Mouse (Mus musculus) heart, adult 11 months (tissue): ENCODE results near the gene Gm10251.
"Not testable (repeated sequence)": the region's sequence is repeated elsewhere in the genome, so short reads cannot be mapped to it uniquely, and the experiment has no call there.

Experiments used
- DNase-seq: peaks from one replicate; pipeline ENCODE4 v3.0.0; 2022

Gene Gm10251

DNA sequence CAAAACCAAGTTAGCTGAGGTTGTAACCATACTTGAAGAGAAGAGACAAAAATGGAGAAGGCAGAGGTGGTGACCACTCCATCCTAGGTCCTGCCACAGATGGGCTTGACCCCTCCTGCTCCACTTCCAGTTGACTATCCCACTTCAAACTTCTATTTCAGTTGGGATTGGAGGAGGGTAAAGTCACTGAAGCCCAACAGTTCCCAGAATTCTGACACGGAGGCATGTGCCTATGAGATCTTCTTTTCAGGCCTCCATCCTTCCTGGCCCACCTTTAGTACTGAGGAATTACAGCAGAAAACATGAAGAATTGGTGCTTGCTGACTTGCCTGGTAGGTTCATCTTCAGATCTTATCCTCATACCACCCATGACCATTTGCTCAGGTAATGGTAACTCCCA is at the start of gene Gm10251:
Gene Gm10251 (minus strand): TSS at position 101 of the 400 bp plus-strand sequence.
- DNase-seq, result not testable (repeated sequence)

DNA sequence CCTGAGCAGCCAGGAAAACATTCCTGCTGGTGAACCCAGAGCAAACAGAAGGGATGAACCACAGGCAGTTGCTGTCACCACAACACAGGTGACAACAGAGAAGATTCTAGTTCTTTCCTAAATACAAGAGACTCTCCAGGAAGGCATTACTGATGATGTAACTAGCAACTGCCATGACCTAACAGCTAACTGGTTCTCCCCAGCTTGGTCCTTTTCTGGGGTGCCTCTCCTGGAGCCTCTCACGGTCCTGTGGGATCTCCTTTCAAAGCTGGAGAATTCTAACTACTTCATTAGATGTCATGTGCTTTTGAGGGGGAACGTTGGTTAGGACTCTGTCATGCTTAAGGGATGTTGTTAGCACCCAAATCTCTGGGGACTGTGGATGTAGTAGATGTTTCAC is 36.2 kb upstream of the Gm10251 start, which contains the start of gene Gm8050:
Gene Gm8050 (minus strand): TSS at position 101 of the 400 bp plus-strand sequence.
- not testable (repeated sequence) for DNase-seq

DNA sequence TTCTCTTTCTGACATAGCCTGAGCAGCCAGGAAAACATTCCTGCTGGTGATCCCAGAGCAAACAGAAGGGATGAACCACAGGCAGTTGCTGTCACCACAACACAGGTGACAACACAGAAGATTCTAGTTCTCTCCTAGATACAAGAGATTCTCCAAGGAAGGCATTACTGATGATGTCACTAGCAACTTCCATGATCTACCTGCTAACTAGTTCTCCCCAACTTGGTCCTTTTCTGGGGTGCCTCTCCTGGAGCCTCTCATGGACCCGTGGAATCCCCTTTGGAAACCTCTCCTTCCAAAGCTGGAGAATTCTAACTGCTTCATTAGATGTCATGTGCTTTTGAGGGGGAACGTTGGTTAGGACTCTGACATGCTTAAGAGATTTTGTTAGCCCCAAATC is 61.7 kb downstream of the Gm10251 start, which contains the start of gene Gm3460:
Gene Gm3460 (minus strand): TSS at position 101 of the 400 bp plus-strand sequence.
- DNase-seq, result peak; percentile 33

DNA sequence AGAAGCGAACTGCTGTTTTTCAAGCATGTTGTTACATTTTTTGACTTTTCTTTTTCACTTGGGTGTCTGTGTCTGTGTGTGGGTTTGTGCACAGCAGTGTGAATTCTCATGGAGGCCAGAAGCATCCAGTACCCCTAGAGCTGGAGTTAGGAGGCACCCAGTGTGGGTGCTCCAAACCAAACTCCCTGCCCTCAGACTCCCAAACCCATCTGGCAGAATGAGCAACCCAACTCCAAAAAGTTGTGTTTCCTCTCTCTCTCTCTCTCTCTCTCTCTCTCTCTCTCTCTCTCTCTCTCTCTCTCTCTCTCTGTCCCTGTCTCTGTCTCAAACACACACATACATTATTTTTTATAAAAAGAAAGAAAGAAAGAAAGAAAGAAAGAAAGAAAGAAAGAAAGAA is 77.5 kb downstream of the Gm10251 start:
- peak; percentile 68 for DNase-seq

DNA sequence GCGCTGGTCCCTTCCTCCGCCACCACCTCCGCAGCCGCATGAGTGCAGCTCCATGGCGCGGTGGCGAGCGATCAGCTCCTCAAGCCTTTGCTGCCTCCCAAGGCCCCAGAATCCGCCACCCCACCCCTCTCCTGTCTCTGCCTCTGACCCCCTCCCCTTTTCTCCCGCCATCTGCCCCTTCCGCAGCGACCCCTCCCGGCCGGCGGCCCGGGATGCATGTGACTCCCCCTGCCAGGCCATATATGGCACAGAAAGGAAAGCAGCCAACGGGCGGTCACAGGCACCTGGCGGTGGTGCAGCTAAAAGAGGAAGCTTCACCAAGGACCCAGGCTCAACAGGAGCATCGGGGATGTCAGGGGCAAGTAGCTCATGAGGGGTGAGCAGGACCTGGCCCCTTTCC is 79.0 kb downstream of the Gm10251 start:
- DNase-seq, result peak; percentile 88

DNA sequence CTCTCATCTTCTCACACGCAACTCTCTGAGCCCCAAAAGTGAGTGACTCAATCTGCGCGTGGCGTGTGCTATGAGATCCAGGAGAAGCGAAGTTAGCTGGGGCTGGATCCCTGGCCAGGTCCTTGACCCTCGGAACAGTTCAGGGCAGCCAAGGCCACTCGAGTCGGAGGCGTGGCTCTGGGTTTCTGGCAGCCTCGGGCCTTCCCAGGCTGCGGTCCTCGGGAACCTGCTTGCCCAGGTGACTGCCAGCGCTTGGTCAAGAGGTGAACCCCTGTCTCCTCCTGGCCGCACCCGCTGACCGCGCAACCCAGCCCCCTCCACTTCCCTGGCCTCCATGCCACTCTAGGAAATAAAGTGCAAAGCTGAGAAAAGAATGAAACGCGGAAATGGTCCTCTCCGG is 79.4 kb downstream of the Gm10251 start:
- peak; percentile 76 for DNase-seq

DNA sequence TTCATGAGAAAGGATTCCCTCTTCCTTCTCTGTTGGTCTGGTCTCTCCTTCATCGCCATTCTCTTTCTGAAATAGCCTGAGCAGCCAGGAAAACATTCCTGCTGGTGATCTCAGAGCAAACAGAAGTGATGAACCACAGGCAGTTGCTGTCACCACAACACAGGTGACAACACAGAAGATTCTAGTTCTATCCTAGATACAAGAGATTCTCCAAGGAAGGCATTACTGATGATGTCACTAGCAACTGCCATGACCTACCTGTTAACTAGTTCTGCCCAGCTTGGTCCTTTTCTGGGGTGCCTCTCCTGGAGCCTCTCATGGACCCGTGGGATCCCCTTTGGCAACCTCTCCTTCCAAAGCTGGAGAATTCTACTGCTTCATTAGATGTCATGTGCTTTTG is 93.5 kb downstream of the Gm10251 start, which contains the start of gene Gm3629:
Gene Gm3629 (minus strand): TSS at position 101 of the 400 bp plus-strand sequence.
- DNase-seq, result not testable (repeated sequence)
